Mouse (Mus musculus): ENCODE measurements at regions not wholly inside any gene's neighbourhood (a gene's known extent, or its start where the extent isn't known, plus 50 kb on each side); places are given as distances from the start of the nearest gene placed in this dataset.

DNA sequence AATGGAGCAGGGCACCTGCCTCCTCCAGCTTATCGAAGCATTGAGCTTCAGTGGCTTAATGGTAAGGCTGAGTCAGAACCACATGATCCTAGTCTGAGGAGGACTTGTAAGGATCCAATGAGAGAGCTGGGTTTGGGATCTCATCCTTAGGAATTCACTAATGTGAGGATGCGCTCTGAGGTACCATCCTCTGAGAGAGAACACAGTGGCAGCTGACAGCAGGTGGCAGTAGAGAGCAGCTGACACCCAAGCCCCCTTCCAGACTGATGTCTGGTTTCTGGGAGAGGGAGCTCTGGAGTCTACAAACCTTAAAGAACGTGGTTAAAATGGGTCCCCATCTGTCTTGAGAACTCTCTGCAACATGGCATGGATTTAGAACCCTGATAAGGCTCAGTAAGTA, 137.8 kb downstream of the B3glct start:
- H3K9ac ChIP-seq (ENCODE audit: low read depth, low read length) = no peak overlapping the region
- DNase-seq (ENCODE audit: low spot score) = peak; percentile 65
- WGBS = 43% methylated on average over 3 of the region's 3 CpGs
- H3K4me3 ChIP-seq (replicated peaks; ENCODE audit: low read depth, low read length) = no peak overlapping the region
- no peaks in the 10 kb centered on the region for H3K36me3 ChIP-seq (ENCODE audit: insufficient read depth, low read length)
- no peak overlapping the region for H3K27ac ChIP-seq
- no peak overlapping the region for H3K4me2 ChIP-seq (ENCODE audit: low read length)
- peak; percentile 85 for TF ChIP-seq CTCF (IDR thresholded peaks at IDR 0.05; ENCODE audit: low read depth)
- no peak for ATAC-seq (replicated peaks; ENCODE audit: low FRiP score, low read depth)
- no peaks in the 10 kb centered on the region for H3K27me3 ChIP-seq (ENCODE audit: insufficient read depth, low read length)
- H3K9me3 ChIP-seq (replicated peaks; ENCODE audit: low read length) = no peaks in the 10 kb centered on the region
- H3K4me1 ChIP-seq (replicated peaks; ENCODE audit: insufficient read depth, low read length) = no peaks in the 10 kb centered on the region

DNA sequence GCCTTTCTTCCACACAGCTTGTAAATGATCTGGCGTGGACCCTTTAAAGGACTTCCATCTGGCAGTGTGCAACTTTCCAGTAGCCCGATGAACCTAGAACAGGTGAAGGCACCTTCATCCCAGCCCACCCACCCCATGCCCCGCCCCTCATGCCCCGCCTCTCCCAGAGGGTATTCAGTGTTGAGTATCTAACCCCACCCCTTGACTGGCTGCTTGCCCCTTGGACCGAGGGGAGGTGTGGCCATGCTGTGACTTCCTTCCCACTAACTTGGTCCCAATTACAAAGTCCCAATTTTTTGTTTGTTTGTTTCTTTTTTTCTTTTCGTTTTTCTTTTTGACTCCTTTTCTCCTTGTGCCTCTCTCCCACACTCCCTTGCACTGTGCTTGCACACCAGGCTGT, 140.8 kb downstream of the B3glct start:
- no peak for TF ChIP-seq CTCF (IDR thresholded peaks at IDR 0.05; ENCODE audit: low read depth)
- H3K36me3 ChIP-seq (ENCODE audit: insufficient read depth, low read length) = no peaks in the 10 kb centered on the region
- no peak overlapping the region for H3K4me3 ChIP-seq (replicated peaks; ENCODE audit: low read depth, low read length)
- no peaks in the 10 kb centered on the region for H3K4me1 ChIP-seq (replicated peaks; ENCODE audit: insufficient read depth, low read length)
- H3K9ac ChIP-seq (ENCODE audit: low read depth, low read length) = no peak overlapping the region
- no peaks in the 10 kb centered on the region for H3K9me3 ChIP-seq (replicated peaks; ENCODE audit: low read length)
- 46% methylated on average over 6 of the region's 6 CpGs for WGBS
- ATAC-seq (replicated peaks; ENCODE audit: low FRiP score, low read depth) = no peak
- no peak for DNase-seq (ENCODE audit: low spot score)
- no peak overlapping the region for H3K4me2 ChIP-seq (ENCODE audit: low read length)
- H3K27me3 ChIP-seq (ENCODE audit: insufficient read depth, low read length) = no peaks in the 10 kb centered on the region
- no peak overlapping the region for H3K27ac ChIP-seq

DNA sequence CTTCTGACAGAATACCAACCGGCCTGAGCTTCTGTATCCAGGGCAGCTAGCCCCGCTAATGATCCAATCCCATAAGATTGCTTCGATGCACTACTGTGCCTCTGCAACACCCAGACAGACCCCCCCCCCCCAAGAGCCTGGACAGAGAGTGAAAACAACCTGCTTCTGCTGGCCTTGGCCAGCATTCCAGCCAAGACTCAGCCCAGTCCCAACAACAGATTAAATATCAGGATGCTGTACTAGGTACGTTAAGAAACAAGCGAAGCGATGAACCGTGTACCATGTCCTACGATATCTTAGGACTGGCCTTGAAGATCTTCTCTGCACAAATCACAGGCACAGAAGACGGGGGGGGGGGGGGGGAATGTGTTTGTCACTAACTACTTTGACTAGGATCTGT, 145.8 kb downstream of the B3glct start:
- WGBS = 51% methylated on average over 9 of the region's 9 CpGs
- no peak overlapping the region for H3K27ac ChIP-seq
- no peaks in the 10 kb centered on the region for H3K36me3 ChIP-seq (ENCODE audit: insufficient read depth, low read length)

DNA sequence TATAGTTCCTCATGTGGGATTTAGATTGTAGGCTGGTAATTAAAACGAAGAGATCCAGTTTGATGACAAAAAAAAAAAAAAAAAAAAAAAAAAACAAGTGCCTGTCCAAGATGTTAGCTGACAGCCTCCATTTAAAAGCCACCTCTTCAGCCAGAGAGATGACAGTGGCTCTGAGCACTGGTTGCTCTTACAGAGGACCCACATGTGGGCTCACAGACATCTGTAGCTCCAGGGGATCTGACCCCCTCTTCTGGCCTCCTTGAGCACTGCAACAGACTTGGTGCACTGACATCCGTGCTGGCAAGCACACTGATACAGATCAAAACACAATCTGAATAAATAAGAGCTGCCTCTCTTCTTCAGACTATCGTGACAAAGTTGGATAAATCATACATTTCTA, 149.6 kb downstream of the B3glct start:
- no peak for TF ChIP-seq CTCF (IDR thresholded peaks at IDR 0.05; ENCODE audit: low read depth)
- H3K4me2 ChIP-seq (ENCODE audit: low read length) = no peak overlapping the region
- WGBS = 50% methylated on average over 3 of the region's 3 CpGs
- ATAC-seq (replicated peaks; ENCODE audit: low FRiP score, low read depth) (no peak), DNase-seq (ENCODE audit: low spot score) (no peak)
- no peaks in the 10 kb centered on the region; the same call in 1 of the 2 replicates for H3K4me1 ChIP-seq (replicated peaks; ENCODE audit: insufficient read depth, low read length)
- no peak overlapping the region for H3K4me3 ChIP-seq (replicated peaks; ENCODE audit: low read depth, low read length)
- H3K36me3 ChIP-seq (ENCODE audit: insufficient read depth, low read length) = no peaks in the 10 kb centered on the region
- H3K27ac ChIP-seq = no peak overlapping the region
- H3K27me3 ChIP-seq (ENCODE audit: insufficient read depth, low read length) = no peaks in the 10 kb centered on the region
- no peak overlapping the region for H3K9ac ChIP-seq (ENCODE audit: low read depth, low read length)
- H3K9me3 ChIP-seq (replicated peaks; ENCODE audit: low read length) = no peaks in the 10 kb centered on the region

More for the DNA sequence above, 145.8 kb downstream of the B3glct start:
- H3K9me3 ChIP-seq (replicated peaks; ENCODE audit: low read length) = no peaks in the 10 kb centered on the region
- no peaks in the 10 kb centered on the region for H3K4me1 ChIP-seq (replicated peaks; ENCODE audit: insufficient read depth, low read length)
- no peak overlapping the region for H3K4me3 ChIP-seq (replicated peaks; ENCODE audit: low read depth, low read length)
- DNase-seq (ENCODE audit: low spot score) = peak; percentile 50
- peak; percentile 33; the same call in 1 of the 2 replicates for ATAC-seq (replicated peaks; ENCODE audit: low FRiP score, low read depth)
- H3K9ac ChIP-seq (ENCODE audit: low read depth, low read length) = no peak overlapping the region
- no peak for TF ChIP-seq CTCF (IDR thresholded peaks at IDR 0.05; ENCODE audit: low read depth)
- H3K27me3 ChIP-seq (ENCODE audit: insufficient read depth, low read length) = no peaks in the 10 kb centered on the region
- H3K4me2 ChIP-seq (ENCODE audit: low read length) = no peak overlapping the region

GRCm38 (mm10) chr5:149831122-149831861, 153.3 kb downstream of the B3glct start:
- peak; percentile 80 for TF ChIP-seq CTCF (IDR thresholded peaks at IDR 0.05; ENCODE audit: low read depth)
- Histone ChIP-seq H3K9me3 (replicated peaks; ENCODE audit: low read length) (no peaks in the 10 kb centered on the region), H3K36me3 (ENCODE audit: insufficient read depth, low read length) (no peaks in the 10 kb centered on the region), H3K4me1 (replicated peaks; ENCODE audit: insufficient read depth, low read length) (no peaks in the 10 kb centered on the region; the same call in 1 of the 2 replicates), H3K4me3 (replicated peaks; ENCODE audit: low read depth, low read length) (peak overlapping the region; percentile 29; the same call in 1 of the 2 replicates), H3K9ac (ENCODE audit: low read depth, low read length) (0 out of 2 replicates have a peak overlapping the region, but pooled peaks have one; percentile 18), H3K27me3 (ENCODE audit: insufficient read depth, low read length) (no peaks in the 10 kb centered on the region), H3K4me2 (ENCODE audit: low read length) (peak overlapping the region; percentile 82), H3K27ac (no peak overlapping the region)
- DNase-seq (ENCODE audit: low spot score) = peak; percentile 78
- ATAC-seq (replicated peaks; ENCODE audit: low FRiP score, low read depth) = no peak
- WGBS = 5% methylated on average over 28 of the region's 28 CpGs

DNA sequence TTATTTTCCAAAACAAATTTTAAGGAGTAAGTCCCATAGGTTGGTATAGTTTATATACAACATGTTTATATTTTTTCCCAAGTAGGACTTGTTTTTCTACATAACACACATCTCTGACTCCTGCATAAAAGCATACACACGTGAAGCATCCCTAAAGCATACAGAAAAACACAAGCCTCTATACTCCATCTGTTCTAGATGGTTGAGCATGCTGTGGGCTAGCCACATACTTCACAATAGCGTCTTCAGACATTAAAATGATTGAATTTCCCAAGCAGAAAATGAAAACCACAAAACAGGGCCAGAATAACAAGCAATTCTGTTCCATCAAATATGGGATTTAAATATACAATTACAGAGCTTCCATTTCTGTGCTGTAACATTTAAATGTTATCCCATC, 159.3 kb downstream of the B3glct start:
- H3K36me3 ChIP-seq (ENCODE audit: insufficient read depth, low read length) = no peaks in the 10 kb centered on the region
- H3K4me2 ChIP-seq (ENCODE audit: low read length) = no peak overlapping the region
- H3K9ac ChIP-seq (ENCODE audit: low read depth, low read length) = no peak overlapping the region
- H3K27me3 ChIP-seq (ENCODE audit: insufficient read depth, low read length) = no peaks in the 10 kb centered on the region
- H3K27ac ChIP-seq = no peak overlapping the region
- no peak overlapping the region for H3K4me3 ChIP-seq (replicated peaks; ENCODE audit: low read depth, low read length)
- DNase-seq (ENCODE audit: low spot score) (no peak), ATAC-seq (replicated peaks; ENCODE audit: low FRiP score, low read depth) (no peak)
- H3K4me1 ChIP-seq (replicated peaks; ENCODE audit: insufficient read depth, low read length) = no peaks in the 10 kb centered on the region
- no peaks in the 10 kb centered on the region for H3K9me3 ChIP-seq (replicated peaks; ENCODE audit: low read length)
- no peak for TF ChIP-seq CTCF (IDR thresholded peaks at IDR 0.05; ENCODE audit: low read depth)
- WGBS = 69% methylated on average over 2 of the region's 2 CpGs

All from kidney, postnatal 0 days (tissue).